Mouse (Mus musculus) CH12.LX (cell line): ENCODE measurements around the gene Klrb1c. TPM values are rescaled to one million over a fixed set of nuclear protein-coding genes. Genes with fewer than 3 reads are reported as not detected.
A peak's percentile ranks its signal among the peaks of the same experiment; 100 is the strongest.

Experiments used
- DNase-seq: peaks from one replicate; pipeline ENCODE4 v3.0.0-alpha.2; 2013; ENCODE audit errors: extremely low read depth
- H3K27ac ChIP-seq: 2 replicates; pipeline ENCODE4 v1.5.1; 2012; ENCODE audit warnings: low read depth, mild to moderate bottlenecking, control low read depth, moderate library complexity; ENCODE audit not compliant: insufficient read depth
- H3K27me3 ChIP-seq: replicated peaks from 2 replicates; pipeline ENCODE3; 2012; ENCODE audit warnings: inconsistent platforms
- H3K36me3 ChIP-seq, 2 experiments: replicated peaks in 1 of 2; 2 replicates each; pipeline versions ENCODE3 to v1.6.1; 2012; ENCODE audit warnings: inconsistent platforms in 1 of 2, low read length in 1 of 2, mild to moderate bottlenecking in 1 of 2, mixed read lengths in 1 of 2, moderate library complexity in 1 of 2; ENCODE audit not compliant: control insufficient read depth in 1 of 2, insufficient read depth in 1 of 2
- H3K4me1 ChIP-seq, 2 experiments: 2 replicates each; pipeline ENCODE4 v1.6.1; 2012; ENCODE audit warnings: inconsistent platforms in 1 of 2, moderate library complexity in 1 of 2; ENCODE audit not compliant: insufficient read depth in 2 of 2, control insufficient read depth in 1 of 2
- H3K4me2 ChIP-seq: 2 replicates; pipeline ENCODE4 v1.6.1; 2012; ENCODE audit warnings: low read depth, mild to moderate bottlenecking, control low read depth; ENCODE audit not compliant: poor library complexity, insufficient read depth, severe bottlenecking
- H3K4me3 ChIP-seq, 3 experiments: fragments of 150-350 bp in 1 of 3; sonication (generic) in 1 of 3; replicated peaks in 1 of 3; 2 replicates each; pipeline versions ENCODE3 to v1.5.1; 2011 to 2012; ENCODE audit warnings: low read depth in 2 of 3, low read length in 2 of 3, mild to moderate bottlenecking in 2 of 3, moderate library complexity in 2 of 3, control low read depth in 1 of 3, improper control_type of control experiment in 1 of 3, inconsistent platforms in 1 of 3, mixed read lengths in 1 of 3; ENCODE audit not compliant: poor library complexity in 1 of 3
- H3K79me2 ChIP-seq: replicated peaks from 2 replicates; pipeline ENCODE4 v1.6.1; 2012; ENCODE audit warnings: mild to moderate bottlenecking, moderate library complexity; ENCODE audit not compliant: control insufficient read depth, poor library complexity, insufficient read depth, severe bottlenecking; ENCODE audit errors: extremely low read depth
- H3K9ac ChIP-seq: 2 replicates; pipeline ENCODE4 v1.6.1; 2012; ENCODE audit warnings: low read depth, mild to moderate bottlenecking, control low read depth, moderate library complexity; ENCODE audit not compliant: insufficient read depth
- H3K9me3 ChIP-seq: replicated peaks from 2 replicates; pipeline ENCODE3; 2012; ENCODE audit warnings: low read length, inconsistent platforms, mixed read lengths
- CHD1 ChIP-seq: IDR thresholded peaks from 2 replicates; pipeline ENCODE4 v1.6.1; 2012; ENCODE audit warnings: low read depth, low read length, improper control_type of control experiment, inconsistent platforms
- CTCF ChIP-seq, 2 experiments: IDR thresholded peaks in 1 of 2; conservative IDR thresholded peaks in 1 of 2; 2 replicates each; pipeline ENCODE4 v1.5.1; 2011 to 2012; ENCODE audit warnings: low read depth in 2 of 2, low read length in 2 of 2, improper control_type of control experiment in 1 of 2, inconsistent platforms in 1 of 2, mild to moderate bottlenecking in 1 of 2, moderate library complexity in 1 of 2
- EP300 ChIP-seq: IDR thresholded peaks from 2 replicates; pipeline ENCODE4 v1.6.1; 2011; ENCODE audit warnings: low read length, improper control_type of control experiment
- HCFC1 ChIP-seq: IDR thresholded peaks from 2 replicates; pipeline ENCODE4 v1.6.1; 2012; ENCODE audit warnings: low read depth, mild to moderate bottlenecking, inconsistent platforms, low read length, improper control_type of control experiment
- IRF4 ChIP-seq: IDR thresholded peaks from 2 replicates; pipeline ENCODE4 v1.6.1; 2014; ENCODE audit warnings: low read depth, mild to moderate bottlenecking, inconsistent platforms, low read length, improper control_type of control experiment
- JUN ChIP-seq: IDR thresholded peaks from 2 replicates; pipeline ENCODE4 v1.6.1; 2011; ENCODE audit warnings: low read depth, mild to moderate bottlenecking, low read length, improper control_type of control experiment, moderate library complexity; ENCODE audit not compliant: insufficient read depth
- JUND ChIP-seq: conservative IDR thresholded peaks from 2 replicates; pipeline ENCODE4 v1.6.1; 2011; ENCODE audit warnings: low read depth, low read length, improper control_type of control experiment
- KAT2A ChIP-seq: IDR thresholded peaks from 2 replicates; pipeline ENCODE4 v1.6.1; 2012; ENCODE audit warnings: low read length, improper control_type of control experiment, inconsistent platforms; ENCODE audit not compliant: insufficient replicate concordance
- MAFK ChIP-seq: IDR thresholded peaks from 2 replicates; pipeline ENCODE4 v1.6.1; 2011; ENCODE audit warnings: low read length, improper control_type of control experiment; ENCODE audit not compliant: insufficient replicate concordance
- MAX ChIP-seq: IDR thresholded peaks from 2 replicates; pipeline ENCODE4 v1.6.1; 2011; ENCODE audit warnings: low read length, improper control_type of control experiment
- MAZ ChIP-seq: IDR thresholded peaks from 2 replicates; pipeline ENCODE4 v1.6.1; 2012; ENCODE audit warnings: low read depth, mild to moderate bottlenecking, inconsistent platforms, low read length, improper control_type of control experiment, moderate library complexity
- MEF2A ChIP-seq: IDR thresholded peaks from 2 replicates; pipeline ENCODE4 v1.6.1; 2014; ENCODE audit warnings: low read depth, mild to moderate bottlenecking, inconsistent platforms, low read length, improper control_type of control experiment, borderline replicate concordance
- NELFE ChIP-seq: IDR thresholded peaks from 2 replicates; pipeline ENCODE4 v1.6.1; 2011; ENCODE audit warnings: low read depth, low read length, improper control_type of control experiment
- NRF1 ChIP-seq: IDR thresholded peaks from 2 replicates; pipeline ENCODE4 v1.6.1; 2014; ENCODE audit warnings: low read depth, mild to moderate bottlenecking, inconsistent platforms, low read length, improper control_type of control experiment, moderate library complexity
- POLR2AphosphoS2 ChIP-seq: IDR thresholded peaks from 2 replicates; pipeline ENCODE4 v1.6.1; 2011; ENCODE audit warnings: low read depth, low read length, improper control_type of control experiment
- RAD21 ChIP-seq: IDR thresholded peaks from 2 replicates; pipeline ENCODE4 v1.6.1; 2011; ENCODE audit warnings: low read depth, mild to moderate bottlenecking, low read length, improper control_type of control experiment, moderate library complexity
- RCOR1 ChIP-seq: conservative IDR thresholded peaks from 2 replicates; pipeline ENCODE4 v1.6.1; 2012; ENCODE audit warnings: low read depth, mild to moderate bottlenecking, inconsistent platforms, low read length, improper control_type of control experiment
- SIN3A ChIP-seq: IDR thresholded peaks from 2 replicates; pipeline ENCODE4 v1.6.1; 2012; ENCODE audit warnings: low read length, improper control_type of control experiment, inconsistent platforms
- SMC3 ChIP-seq: IDR thresholded peaks from 2 replicates; pipeline ENCODE4 v1.6.1; 2011; ENCODE audit warnings: low read depth, low read length, improper control_type of control experiment
- TBP ChIP-seq: conservative IDR thresholded peaks from 2 replicates; pipeline ENCODE4 v1.6.1; 2011; ENCODE audit warnings: low read depth, low read length, improper control_type of control experiment
- USF1 ChIP-seq: IDR thresholded peaks from 2 replicates; pipeline ENCODE4 v1.6.1; 2014; ENCODE audit warnings: low read depth, mild to moderate bottlenecking, inconsistent platforms, low read length, improper control_type of control experiment
- ZMIZ1 ChIP-seq: IDR thresholded peaks from 2 replicates; pipeline ENCODE4 v1.6.1; 2012; ENCODE audit warnings: low read depth, mild to moderate bottlenecking, inconsistent platforms, low read length, improper control_type of control experiment
- dilution Hi-C: fragments of 300-500 bp; cut with MboI; formaldehyde crosslinking; loops from 2 replicates; pipeline ENCODE4 v1.14.3; 2020; ENCODE audit warnings: low sequenced_read_pairs; ENCODE audit not compliant: extremely low pct_unique_long_range_greater_than_20kb, extremely low pct_ligation_motif_present
- in situ Hi-C: fragments of 300-500 bp; cut with MboI; formaldehyde crosslinking; loops from 3 replicates; pipeline ENCODE4 v1.14.3; 2019; ENCODE audit warnings: low sequenced_read_pairs, low pct_ligation_motif_present, low pct_unique_long_range_greater_than_20kb, mixed read lengths
- polyA plus RNA-seq: library from polyadenylated mRNA; unstranded; fragments of >175 nt; gene quantifications from 2 replicates; pipeline ENCODE4 v1.2.1, GENCODE M21; 2012; ENCODE audit warnings: low read depth; ENCODE audit not compliant: insufficient read length
- total RNA-seq, 2 experiments: library from RNA; depleted of rRNA; stranded (reverse); fragments of 300-350 nt in 1 of 2; fragments of >200 nt in 1 of 2; gene quantifications; 2 replicates each; pipeline ENCODE4 v1.2.3; 2012 to 2014

Gene Klrb1c
- total and polyA plus RNA-seq, 3 experiments, result not detected

- no peaks in the 10 kb centered on the region for H3K27me3 ChIP-seq
- H3K4me2 ChIP-seq, result 0 out of 2 replicates have a peak within 1 kb of the TSS, but pooled peaks have one; percentile 36
- DNase-seq, result no peak
- in situ Hi-C loops, result loop anchor here (25.0 kb wide), 1 partner anchor 536 kb away; no protein-coding TSS in a partner anchor
- H3K27ac ChIP-seq, result no peak within 1 kb of the TSS
- TF ChIP-seq EP300, result no peak
- no peak for TF ChIP-seq MAZ
- TF ChIP-seq POLR2AphosphoS2, result no peak
- TF ChIP-seq, all 38 proteins: peak for 0
- Histone ChIP-seq H3K9ac (no peak within 1 kb of the TSS), H3K4me3 (no peak within 1 kb of the TSS), H3K36me3 (no peaks in the 10 kb centered on the region), H3K9me3 (no peaks in the 10 kb centered on the region), H3K4me1 (peaks cover 8 to 16% of the 10 kb centered on the region in 2 experiments), H3K79me2 (no peaks in the 10 kb centered on the region)
- dilution Hi-C loops, result no loop called here
Measured at GRCm38 (mm10) chr6:128826132-128826531, 37.1 kb upstream of the Klrb1c start, which contains the start of the genes Gm44511 and Klrb1b. Gene Gm44511 (minus strand): TSS chr6:128826315. Gene Klrb1b (minus strand): TSS chr6:128826331.

- dilution Hi-C loops (no loop called here), in situ Hi-C loops (no loop called here)
Measured at GRCm38 (mm10) chr6:128818083-128818802, 29.2 kb upstream of the Klrb1c start.

GRCm38 (mm10) chr6:128808532-128808931, 19.5 kb upstream of the Klrb1c start:
- Histone ChIP-seq H3K9me3 (peaks cover 2% of the 10 kb centered on the region), H3K36me3 (no peaks in the 10 kb centered on the region), H3K27ac (no peak overlapping the region), H3K4me3 (no peak overlapping the region), H3K27me3 (no peaks in the 10 kb centered on the region), H3K4me2 (no peak overlapping the region), H3K4me1 (peaks cover 0 to 17% of the 10 kb centered on the region in 2 experiments; a peak in 2 of 4 replicates), H3K9ac (no peak overlapping the region), H3K79me2 (no peaks in the 10 kb centered on the region)
- dilution Hi-C loops, result no loop called here
- in situ Hi-C loops, result loop anchor here (5.0 kb wide), 1 partner anchor 34 kb away; no protein-coding TSS in a partner anchor
- peak; percentile 74 for DNase-seq
- TF ChIP-seq JUND, result no peak
- TF ChIP-seq CTCF (conservative IDR thresholded peaks at IDR 0.05 in 1 of 2, IDR thresholded peaks at IDR 0.05 in 1 of 2; ENCODE audit: low read depth in 2 of 2, low read length in 2 of 2), result peak; percentile 37 to 91; a peak in 3 of 4 replicates
- TF ChIP-seq RAD21, result peak; percentile 66
- no peak for TF ChIP-seq TBP
- TF ChIP-seq RCOR1, result no peak
- TF ChIP-seq USF1, result no peak
- TF ChIP-seq POLR2AphosphoS2, result no peak
- peak; percentile 83 for TF ChIP-seq SMC3
- TF ChIP-seq JUN, result no peak

More at GRCm38 (mm10) chr6:128818083-128818802, 29.2 kb upstream of the Klrb1c start:
- Histone ChIP-seq H3K9me3 (no peaks in the 10 kb centered on the region), H3K4me3 (no peak overlapping the region), H3K36me3 (no peaks in the 10 kb centered on the region), H3K27me3 (peaks cover 4% of the 10 kb centered on the region), H3K4me1 (peaks cover 0 to 17% of the 10 kb centered on the region in 2 experiments; a peak in 2 of 4 replicates), H3K27ac (no peak overlapping the region), H3K4me2 (no peak overlapping the region; the same call in 1 of the 2 replicates), H3K79me2 (no peaks in the 10 kb centered on the region), H3K9ac (no peak overlapping the region)
- TF ChIP-seq CHD1, result no peak
- no peak for TF ChIP-seq NRF1
- no peak for TF ChIP-seq JUND
- no peak for TF ChIP-seq KAT2A
- TF ChIP-seq IRF4, result no peak
- no peak for TF ChIP-seq MEF2A
- TF ChIP-seq USF1, result no peak
- TF ChIP-seq MAX, result no peak
- TF ChIP-seq MAFK, result no peak
- no peak for TF ChIP-seq NELFE
- no peak for TF ChIP-seq SIN3A
- TF ChIP-seq ZMIZ1, result no peak
- TF ChIP-seq HCFC1, result no peak
- no peak for DNase-seq
